Mouse (Mus musculus) right cerebral cortex, postnatal 25 days (tissue): ENCODE results near the gene Gm1330.
"Not testable (repeated sequence)": the region's sequence is repeated elsewhere in the genome, so short reads cannot be mapped to it uniquely, and the experiment has no call there.

Experiments
- DNase-seq: peaks from one replicate; pipeline ENCODE4 v3.0.0; 2022

Gm1330 gene

GRCm38 (mm10) chr2:149003151-149003550 is at the start of gene Gm1330:
TSS of gene Gm1330 (minus strand) at chr2:149003251.
- no peak for DNase-seq

- DNase-seq = not testable (repeated sequence)
Observed at GRCm38 (mm10) chr2:149017137-149017536, 14.1 kb upstream of the Gm1330 start, which contains the start of gene Gm10750. TSS of gene Gm10750 (minus strand) at chr2:149017237.

- no peak for DNase-seq
Observed at GRCm38 (mm10) chr2:149004826-149005225, 1.8 kb upstream of the Gm1330 start.

GRCm38 (mm10) chr2:148995133-148995532 is 7.9 kb downstream of the Gm1330 start:
- DNase-seq = no peak
